Mouse (Mus musculus) A20 (cell line): ENCODE data around the gene Egflam.
A peak's percentile ranks its signal among the peaks of the same experiment; 100 is the strongest.

Experiments
- DNase-seq: peaks from one replicate; pipeline ENCODE4 v3.0.0-alpha.2; 2011; ENCODE audit warnings: low read depth, low spot score

Gene Egflam

GRCm38 (mm10) chr15:7295199-7295598 lies 103.0 kb downstream of the Egflam start:
- DNase-seq = no peak

GRCm38 (mm10) chr15:7292854-7293253 lies 105.3 kb downstream of the Egflam start:
- no peak for DNase-seq

GRCm38 (mm10) chr15:7290003-7290402 lies 108.2 kb downstream of the Egflam start:
- DNase-seq = no peak

GRCm38 (mm10) chr15:7289516-7289915 lies 108.7 kb downstream of the Egflam start:
- no peak for DNase-seq

- DNase-seq = no peak
Observed at GRCm38 (mm10) chr15:7288841-7289424, 109.3 kb downstream of the Egflam start.

- DNase-seq = no peak
Observed at GRCm38 (mm10) chr15:7287911-7288310, 110.3 kb downstream of the Egflam start.

- DNase-seq = no peak
Observed at GRCm38 (mm10) chr15:7281579-7281978, 116.6 kb downstream of the Egflam start.

- DNase-seq = peak; percentile 63
Observed at GRCm38 (mm10) chr15:7263822-7264221, 134.4 kb downstream of the Egflam start.

GRCm38 (mm10) chr15:7263339-7263738 lies 134.9 kb downstream of the Egflam start:
- DNase-seq = no peak

- no peak for DNase-seq
Observed at GRCm38 (mm10) chr15:7261371-7261770, 136.8 kb downstream of the Egflam start.

- no peak for DNase-seq
Observed at GRCm38 (mm10) chr15:7256577-7256976, 141.6 kb downstream of the Egflam start.

- DNase-seq = no peak
Observed at GRCm38 (mm10) chr15:7253326-7253725, 144.9 kb downstream of the Egflam start.

GRCm38 (mm10) chr15:7252106-7252636 lies 146.0 kb downstream of the Egflam start:
- no peak for DNase-seq

- DNase-seq = no peak
Observed at GRCm38 (mm10) chr15:7251042-7251441, 147.2 kb downstream of the Egflam start.

GRCm38 (mm10) chr15:7249216-7249615 lies 149.0 kb downstream of the Egflam start:
- no peak for DNase-seq

GRCm38 (mm10) chr15:7247321-7247720 lies 150.9 kb downstream of the Egflam start:
- no peak for DNase-seq

- no peak for DNase-seq
Observed at GRCm38 (mm10) chr15:7242161-7242850, 155.9 kb downstream of the Egflam start.

- DNase-seq = no peak
Observed at GRCm38 (mm10) chr15:7240950-7241349, 157.2 kb downstream of the Egflam start.

GRCm38 (mm10) chr15:7239904-7240303 lies 158.3 kb downstream of the Egflam start:
- no peak for DNase-seq

- no peak for DNase-seq
Observed at GRCm38 (mm10) chr15:7233393-7234090, 164.7 kb downstream of the Egflam start.

GRCm38 (mm10) chr15:7226225-7226624 lies 172.0 kb downstream of the Egflam start:
- DNase-seq = peak; percentile 74

GRCm38 (mm10) chr15:7224151-7224775 lies 173.9 kb downstream of the Egflam start:
- DNase-seq = no peak
